Mouse (Mus musculus) spleen, adult 2 months (tissue): Measurements from ENCODE around the gene Gng2.

Experiments
- CTCF ChIP-seq: fragments of 200-500 bp; IDR thresholded peaks from 2 replicates; pipeline ENCODE4 v1.5.1; 2011; ENCODE audit warnings: mild to moderate bottlenecking, inconsistent platforms; ENCODE audit not compliant: insufficient read depth, insufficient read length, insufficient replicate concordance; ENCODE audit errors: extremely low read depth
- POLR2A ChIP-seq: fragments of 200-500 bp; IDR thresholded peaks from 2 replicates; pipeline ENCODE4 v1.6.1; 2011; ENCODE audit warnings: low read depth, low read length, inconsistent platforms

DNA sequence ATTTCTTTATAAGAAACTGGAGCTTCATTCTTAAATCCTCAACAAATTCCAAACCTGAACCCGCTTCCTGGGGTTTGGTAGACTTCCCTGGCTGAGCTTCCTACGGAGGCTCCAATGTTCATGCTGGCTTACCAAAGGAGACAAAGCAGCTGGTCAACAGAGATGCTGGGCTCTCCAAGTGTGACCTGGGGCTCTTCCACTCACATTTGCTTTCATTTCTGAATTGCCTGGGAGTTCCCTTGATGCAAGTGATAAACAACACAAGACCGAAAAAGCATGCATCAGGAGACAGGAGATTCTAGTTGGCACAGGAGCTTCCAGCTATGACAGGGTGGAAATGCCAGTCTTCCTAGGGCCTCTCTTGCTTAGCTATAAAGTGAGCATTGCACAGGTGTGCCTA lies 72.6 kb downstream of the Gng2 start:
- TF ChIP-seq CTCF (no peak), POLR2A (no peak)
